Mouse (Mus musculus) heart, postnatal 0 days (tissue): ENCODE measurements around the gene Gm49405. TPM values are rescaled to one million over a fixed set of nuclear protein-coding genes. Genes with fewer than 3 reads are reported as not detected.
"Not testable (repeated sequence)": the region's sequence is repeated elsewhere in the genome, so short reads cannot be mapped to it uniquely, and the experiment has no call there.

ENCODE experiments used
- ATAC-seq: fragments of 200-750 bp; cut with Nextera tagmentation; 2 replicates; pipeline ENCODE4 v1.8.0; 2017; ENCODE audit warnings: low read depth, moderate number of reproducible peaks, moderate library complexity; ENCODE audit not compliant: insufficient read depth
- DNase-seq: peaks from one replicate; pipeline ENCODE4 v3.0.0-alpha.2; 2016; ENCODE audit warnings: low spot score
- H3K27ac ChIP-seq: fragments of 300-500 bp; sonication (generic); 2 replicates; pipeline ENCODE4 v1.5.1; 2014; ENCODE audit warnings: low read depth, mild to moderate bottlenecking
- H3K27me3 ChIP-seq: fragments of 300-500 bp; sonication (generic); 2 replicates; pipeline ENCODE4 v1.6.1; 2014; ENCODE audit warnings: low read length, mixed read lengths; ENCODE audit not compliant: control insufficient read depth, insufficient read depth
- H3K36me3 ChIP-seq: fragments of 300-500 bp; sonication (generic); replicated peaks from 2 replicates; pipeline ENCODE4 v1.6.1; 2014; ENCODE audit warnings: low read length, mixed read lengths; ENCODE audit not compliant: control insufficient read depth, insufficient read depth
- H3K4me1 ChIP-seq: fragments of 300-500 bp; sonication (generic); 2 replicates; pipeline ENCODE4 v1.6.1; 2014; ENCODE audit warnings: antibody characterized with exemption; ENCODE audit not compliant: control insufficient read depth, insufficient read depth
- H3K4me2 ChIP-seq: fragments of 300-500 bp; sonication (generic); 2 replicates; pipeline ENCODE4 v1.6.1; 2014; ENCODE audit warnings: low read depth, mild to moderate bottlenecking, low read length, moderate library complexity
- H3K4me3 ChIP-seq: fragments of 300-500 bp; sonication (generic); 2 replicates; pipeline ENCODE4 v1.5.1; 2014; ENCODE audit warnings: low read depth, low read length
- H3K9ac ChIP-seq: fragments of 300-500 bp; sonication (generic); replicated peaks from 2 replicates; pipeline ENCODE4 v1.6.1; 2014; ENCODE audit warnings: low read depth, low read length, mixed read lengths
- H3K9me3 ChIP-seq: fragments of 300-500 bp; sonication (generic); replicated peaks from 2 replicates; pipeline ENCODE4 v1.6.1; 2016; ENCODE audit warnings: low read length; ENCODE audit not compliant: control insufficient read depth
- CTCF ChIP-seq: IDR thresholded peaks from 2 replicates; pipeline ENCODE4 v1.5.1; 2016; ENCODE audit warnings: antibody characterized with exemption, control low read depth, low read depth
- EP300 ChIP-seq: IDR thresholded peaks from 2 replicates; pipeline ENCODE4 v1.6.1; 2016; ENCODE audit warnings: antibody characterized with exemption, low read depth
- WGBS: fragments of 180-500 bp; shearing (Covaris S2); extraction: QIAGEN DNeasy Blood & Tissue Kit; methylation state at CpG from one replicate; pipeline ENCODE4 v1.1.7; 2014; 5-methylcytosine and 5-hydroxymethylcytosine counted together
- polyA plus RNA-seq: library from polyadenylated mRNA; unstranded; fragments of >200 nt; fragmentation: Nextera tagmentation; extraction: Ambion mirVana; gene quantifications from 2 replicates; pipeline ENCODE4 v1.2.1, GENCODE M21; 2015
- total RNA-seq: library from RNA; depleted of rRNA; stranded (reverse); fragments of >200 nt; gene quantifications from 2 replicates; pipeline ENCODE4 v1.2.3, GENCODE M21; 2014; ENCODE audit warnings: low replicate concordance

Gm49405 gene
- total and polyA plus RNA-seq, 2 experiments from 2014 or later = 3.6 to 7.0 TPM

DNA sequence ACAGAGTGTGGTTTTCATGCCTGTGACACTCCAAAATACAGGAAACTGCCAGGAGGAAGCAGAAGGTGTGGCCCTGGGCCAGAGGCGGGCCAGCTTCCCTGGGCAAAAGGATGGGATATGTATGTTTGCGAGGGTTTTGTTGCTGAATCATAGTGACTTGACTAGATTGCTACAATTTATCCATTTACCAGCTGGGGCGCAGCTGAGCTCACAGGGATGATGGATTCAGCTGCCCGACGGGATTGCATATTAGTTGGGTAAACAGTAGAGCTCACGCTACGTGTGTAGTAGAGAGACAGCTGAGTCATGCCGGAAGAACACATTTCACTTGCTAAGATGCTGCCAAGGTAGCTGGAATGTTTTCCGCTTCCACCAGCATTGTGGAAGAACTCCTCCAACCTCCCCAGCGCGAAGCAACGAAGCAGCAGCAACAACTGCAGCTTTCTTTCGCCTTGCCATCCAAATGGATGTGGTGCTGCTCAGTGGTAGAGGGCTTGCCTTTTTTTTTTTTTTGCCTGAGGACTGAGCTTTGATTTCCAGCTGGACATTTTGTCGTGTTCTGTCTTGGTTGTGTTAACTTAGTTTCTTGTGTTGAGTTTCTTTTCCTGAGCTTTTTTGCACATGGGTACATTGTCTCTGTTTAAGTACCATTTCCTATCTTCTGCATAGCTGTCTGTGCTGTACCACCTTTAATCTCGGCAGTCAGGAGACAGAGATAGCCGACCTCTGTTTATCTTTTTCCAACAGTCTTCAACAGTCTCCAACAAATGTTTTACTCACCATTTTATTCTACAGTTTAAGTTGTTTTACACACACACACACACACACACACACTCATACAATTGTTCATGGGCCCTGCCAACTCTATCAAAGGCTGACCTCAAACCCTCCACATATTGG lies 45.8 kb downstream of the Gm49405 start, which contains the start of gene Gstp2:
Gene Gstp2 (minus strand): TSS at position 58 of the 900 bp plus-strand sequence.
- peak within 1 kb of the TSS; percentile 7; the same call in 1 of the 2 replicates for H3K4me3 ChIP-seq
- ATAC-seq = peak; percentile 74
- H3K27ac ChIP-seq = peak within 1 kb of the TSS; percentile 59

DNA sequence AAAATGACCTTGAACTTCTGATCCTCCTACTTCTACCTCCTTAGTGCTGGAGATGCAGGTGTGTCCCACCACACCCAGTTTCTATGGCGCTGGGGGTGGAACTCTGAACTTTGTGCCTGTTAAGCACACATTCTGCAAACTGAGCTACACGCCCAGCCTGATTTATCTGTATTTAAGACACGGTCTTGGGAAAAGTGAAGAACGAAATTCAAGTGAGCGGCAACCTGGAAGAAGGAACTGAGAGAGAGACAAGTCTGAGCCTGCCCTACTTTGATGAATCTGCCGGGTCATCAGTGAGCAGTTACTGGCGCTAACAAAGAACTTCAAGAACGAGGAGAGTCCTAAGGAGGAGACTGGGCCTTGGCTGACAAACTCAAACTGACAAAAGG lies 46.4 kb downstream of the Gm49405 start:
- Histone ChIP-seq H3K4me2 (no peak overlapping the region), H3K9me3 (no peaks in the 10 kb centered on the region), H3K9ac (no peak overlapping the region), H3K4me1 (no peaks in the 10 kb centered on the region), H3K27me3 (no peaks in the 10 kb centered on the region), H3K4me3 (no peak overlapping the region), H3K27ac (no peak overlapping the region), H3K36me3 (no peaks in the 10 kb centered on the region)
- WGBS = 81% methylated on average over 8 of the region's 8 CpGs
- TF ChIP-seq EP300 = no peak
- DNase-seq (no peak), ATAC-seq (no peak)

More for the DNA sequence above, 45.8 kb downstream of the Gm49405 start, which contains the start of gene Gstp2:
- Histone ChIP-seq H3K36me3 (no peaks in the 10 kb centered on the region), H3K9ac (no peak within 1 kb of the TSS), H3K9me3 (no peaks in the 10 kb centered on the region), H3K27me3 (no peaks in the 10 kb centered on the region), H3K4me2 (peak within 1 kb of the TSS; percentile 40), H3K4me1 (no peaks in the 10 kb centered on the region)
- 37% methylated on average over 16 of the region's 16 CpGs for WGBS
- TF ChIP-seq CTCF = peak; percentile 40; the same call in 1 of the 2 replicates
- no peak for TF ChIP-seq EP300
- peak; percentile 84 for DNase-seq

DNA sequence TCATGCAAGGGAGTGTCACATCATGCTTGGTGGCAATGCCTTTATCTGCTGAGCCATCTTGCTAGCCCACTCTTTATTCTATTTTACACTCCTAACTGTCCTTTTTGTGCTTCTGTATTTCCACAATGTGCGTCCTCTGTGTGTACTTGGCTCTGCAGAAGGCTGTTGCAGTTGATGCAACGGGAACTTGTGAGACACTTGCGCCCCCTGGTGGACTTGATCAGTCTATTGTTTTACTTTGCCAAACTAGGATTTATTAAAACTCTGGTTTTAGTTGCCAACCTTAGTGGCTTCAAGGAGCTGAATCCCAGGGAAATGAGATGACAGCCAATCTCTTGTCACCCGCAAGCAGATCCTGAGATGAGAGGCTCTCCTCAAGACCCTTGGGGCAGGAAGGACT lies 47.4 kb downstream of the Gm49405 start:
- DNase-seq (no peak), ATAC-seq (no peak)
- H3K4me1 ChIP-seq = no peaks in the 10 kb centered on the region
- H3K4me2 ChIP-seq = no peak overlapping the region
- 25% methylated on average over 4 of the region's 4 CpGs for WGBS
- H3K36me3 ChIP-seq = no peaks in the 10 kb centered on the region
- H3K4me3 ChIP-seq = no peak overlapping the region
- no peaks in the 10 kb centered on the region for H3K9me3 ChIP-seq
- no peak overlapping the region for H3K27ac ChIP-seq
- no peak for TF ChIP-seq EP300
- peak; percentile 78 for TF ChIP-seq CTCF
- no peak overlapping the region for H3K9ac ChIP-seq
- no peaks in the 10 kb centered on the region for H3K27me3 ChIP-seq

DNA sequence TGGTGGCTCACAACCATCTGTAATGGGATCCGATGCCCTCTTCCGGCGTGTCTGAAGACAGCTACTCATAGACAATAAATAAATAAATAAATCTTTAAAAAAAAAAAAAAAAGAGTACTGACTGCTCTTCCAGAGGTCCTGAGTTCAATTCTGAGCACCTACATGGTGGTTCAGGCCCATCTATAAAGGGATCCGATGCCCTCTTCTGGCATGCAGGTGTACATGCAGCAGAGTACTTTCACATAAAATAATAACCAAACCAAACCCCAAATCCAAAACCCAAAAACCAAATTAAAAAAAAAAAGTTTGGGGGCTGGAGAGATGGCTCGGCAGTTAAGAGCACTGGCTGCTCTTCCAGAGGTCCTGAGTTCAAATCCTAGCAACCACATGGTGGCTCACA lies 48.6 kb downstream of the Gm49405 start:
- DNase-seq, H3K9ac ChIP-seq, H3K4me2 ChIP-seq, H3K9me3 ChIP-seq, H3K4me3 ChIP-seq, ATAC-seq, H3K27me3 ChIP-seq, H3K27ac ChIP-seq, H3K36me3 ChIP-seq, H3K4me1 ChIP-seq: not testable (repeated sequence)
- 0 out of 2 replicates have a peak, but pooled peaks have one; percentile 4 for TF ChIP-seq CTCF
- 83% methylated on average over 5 of the region's 5 CpGs for WGBS

DNA sequence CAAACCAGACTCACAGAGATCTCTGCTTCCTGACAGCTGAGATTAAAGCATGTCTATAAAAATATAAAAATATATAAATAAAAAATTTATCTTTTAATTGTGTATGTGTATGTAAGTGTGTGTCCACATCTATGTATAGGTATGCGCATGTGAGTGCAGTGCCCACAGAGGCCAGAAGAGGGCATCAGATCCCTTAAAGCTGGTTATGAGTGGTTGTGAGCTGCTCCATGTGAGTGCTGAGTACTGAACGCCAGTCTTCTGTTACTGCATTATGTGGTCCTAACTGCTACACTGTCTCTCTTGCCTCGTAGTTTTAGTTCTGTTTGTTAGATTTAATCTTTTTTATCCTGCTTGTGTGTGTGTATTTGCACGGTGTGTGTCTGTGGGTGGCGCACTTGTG lies 50.6 kb downstream of the Gm49405 start:
- Histone ChIP-seq H3K4me1 (no peaks in the 10 kb centered on the region), H3K4me2 (no peak overlapping the region), H3K9me3 (no peaks in the 10 kb centered on the region), H3K27me3 (no peaks in the 10 kb centered on the region), H3K4me3 (no peak overlapping the region), H3K27ac (no peak overlapping the region), H3K9ac (no peak overlapping the region), H3K36me3 (no peaks in the 10 kb centered on the region)
- no peak for TF ChIP-seq EP300
- TF ChIP-seq CTCF = no peak
- no peak for ATAC-seq
- 91% methylated on average over 5 of the region's 5 CpGs for WGBS
- DNase-seq = no peak
